Mouse (Mus musculus) olfactory bulb, adult 2 months (tissue): Measurements from ENCODE around the gene Zfp524.

ENCODE experiments used
- CTCF ChIP-seq: fragments of 200-500 bp; IDR thresholded peaks from 2 replicates; pipeline ENCODE4 v1.5.1; 2012; ENCODE audit warnings: low read depth, mild to moderate bottlenecking, low read length, moderate library complexity; ENCODE audit not compliant: insufficient read depth
- POLR2A ChIP-seq: fragments of 200-500 bp; IDR thresholded peaks from 2 replicates; pipeline ENCODE4 v1.6.1; 2012; ENCODE audit warnings: mild to moderate bottlenecking, low read depth, low read length, moderate library complexity; ENCODE audit not compliant: insufficient read depth

DNA sequence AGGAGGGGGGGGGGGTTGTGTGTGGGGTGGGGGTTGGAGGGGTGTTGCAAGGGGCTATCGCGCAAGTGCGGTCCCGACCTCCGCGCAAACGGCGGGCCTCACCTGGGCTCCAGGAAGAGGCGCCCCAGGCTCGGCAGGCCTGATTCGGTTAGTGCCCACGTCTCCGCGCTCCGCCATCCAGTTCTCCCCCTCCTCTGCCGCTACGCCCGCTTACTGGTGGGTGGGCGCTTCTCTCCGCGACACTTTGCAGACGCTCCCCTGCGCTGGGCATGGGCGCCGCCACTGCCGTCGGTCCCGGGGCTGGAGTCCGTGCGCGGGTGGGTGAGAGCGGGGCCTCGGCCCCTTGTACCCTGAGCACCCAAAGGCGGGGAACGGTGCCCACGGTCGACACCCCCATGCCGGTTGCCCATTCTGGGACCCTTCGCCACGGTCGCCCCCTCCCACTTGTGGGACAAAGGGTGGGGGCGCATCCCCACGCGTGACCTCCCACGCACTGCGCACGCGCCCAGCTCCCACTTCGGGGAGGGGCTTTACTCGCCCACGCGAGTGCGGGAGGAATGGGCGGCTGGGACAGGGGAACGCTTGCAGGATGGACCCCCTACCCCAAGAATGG, 42.5 kb downstream of the Zfp524 start:
- TF ChIP-seq POLR2A: peak; percentile 54
- TF ChIP-seq CTCF: no peak
